Mouse (Mus musculus) MEL (cell line): ENCODE measurements around the gene Wdr78. TPM values are rescaled to one million over a fixed set of nuclear protein-coding genes. Genes with fewer than 3 reads are reported as not detected.

Experiments
- DNase-seq: peaks from one replicate; pipeline ENCODE4 v3.0.0; 2011; ENCODE audit warnings: low read depth, low spot score
- H3K27ac ChIP-seq: 2 replicates; pipeline ENCODE4 v1.5.1; 2012; ENCODE audit warnings: low read depth, mild to moderate bottlenecking, control low read depth, low read length, moderate library complexity; ENCODE audit not compliant: control insufficient read depth
- H3K27me3 ChIP-seq, 2 experiments: fragments of 150-350 bp in 1 of 2; sonication (generic) in 1 of 2; 2 replicates each; pipeline ENCODE4 v1.6.1; 2012; ENCODE audit warnings: low read length in 2 of 2, mild to moderate bottlenecking in 2 of 2, improper control_type of control experiment in 1 of 2, moderate library complexity in 1 of 2; ENCODE audit not compliant: insufficient read depth in 2 of 2, control insufficient read depth in 1 of 2
- H3K36me3 ChIP-seq, 2 experiments: 2 replicates each; pipeline ENCODE4 v1.6.1; 2012 to 2014; ENCODE audit warnings: low read length in 2 of 2, improper control_type of control experiment in 1 of 2, inconsistent platforms in 1 of 2, mild to moderate bottlenecking in 1 of 2; ENCODE audit not compliant: insufficient read depth in 2 of 2, control insufficient read depth in 1 of 2
- H3K4me1 ChIP-seq, 2 experiments: fragments of 150-350 bp in 1 of 2; sonication (generic) in 1 of 2; 2 replicates each; pipeline ENCODE4 v1.6.1; 2012; ENCODE audit warnings: low read length in 2 of 2, improper control_type of control experiment in 1 of 2, mild to moderate bottlenecking in 1 of 2; ENCODE audit not compliant: insufficient read depth in 2 of 2, control insufficient read depth in 1 of 2
- H3K4me3 ChIP-seq, 2 experiments: fragments of 150-350 bp in 1 of 2; sonication (generic) in 1 of 2; 2 replicates each; pipeline ENCODE4 v1.5.1; 2012; ENCODE audit warnings: low read depth in 2 of 2, low read length in 2 of 2, mild to moderate bottlenecking in 2 of 2, moderate library complexity in 2 of 2, control low read depth in 1 of 2, improper control_type of control experiment in 1 of 2; ENCODE audit not compliant: control insufficient read depth in 1 of 2, insufficient read depth in 1 of 2
- H3K79me2 ChIP-seq: 2 replicates; pipeline ENCODE4 v1.6.1; 2012; ENCODE audit warnings: mild to moderate bottlenecking, low read length, moderate library complexity; ENCODE audit not compliant: control insufficient read depth, poor library complexity, insufficient read depth
- H3K9ac ChIP-seq: 2 replicates; pipeline ENCODE4 v1.6.1; 2012; ENCODE audit warnings: low read depth, mild to moderate bottlenecking, control low read depth, low read length, moderate library complexity; ENCODE audit not compliant: control insufficient read depth, poor library complexity, severe bottlenecking
- H3K9me3 ChIP-seq: fragments of 150-350 bp; sonication (generic); replicated peaks from 2 replicates; pipeline ENCODE4 v1.6.1; 2012; ENCODE audit warnings: mild to moderate bottlenecking, low read length, improper control_type of control experiment, moderate library complexity; ENCODE audit not compliant: insufficient read depth
- BHLHE40 ChIP-seq: IDR thresholded peaks from 2 replicates; pipeline ENCODE4 v1.6.1; 2012; ENCODE audit warnings: low read depth, mild to moderate bottlenecking, inconsistent platforms, low read length, improper control_type of control experiment, borderline replicate concordance
- CTCF ChIP-seq, 3 experiments: IDR thresholded peaks in 2 of 3; conservative IDR thresholded peaks in 1 of 3; 2 replicates each; pipeline ENCODE4 v1.5.1; 2011 to 2012; ENCODE audit warnings: low read length in 3 of 3, low read depth in 2 of 3, mild to moderate bottlenecking in 2 of 3, improper control_type of control experiment in 1 of 3, inconsistent platforms in 1 of 3, mixed read lengths in 1 of 3, moderate library complexity in 1 of 3; ENCODE audit not compliant: control insufficient read depth in 1 of 3, insufficient read depth in 1 of 3, poor library complexity in 1 of 3, severe bottlenecking in 1 of 3
- JUND ChIP-seq: IDR thresholded peaks from 2 replicates; pipeline ENCODE4 v1.6.1; 2011; ENCODE audit warnings: low read depth, mild to moderate bottlenecking, improper control_type of control experiment, low read length
- KAT2A ChIP-seq: conservative IDR thresholded peaks from 2 replicates; pipeline ENCODE4 v1.6.1; 2012; ENCODE audit warnings: low read depth, low read length, improper control_type of control experiment, inconsistent platforms
- MEF2A ChIP-seq: IDR thresholded peaks from 2 replicates; pipeline ENCODE4 v1.6.1; 2014; ENCODE audit warnings: low read depth, mild to moderate bottlenecking, inconsistent platforms, low read length, improper control_type of control experiment; ENCODE audit not compliant: poor library complexity, insufficient replicate concordance, severe bottlenecking; ENCODE audit errors: extremely low read depth
- RAD21 ChIP-seq: IDR thresholded peaks from 2 replicates; pipeline ENCODE4 v1.6.1; 2011; ENCODE audit warnings: mild to moderate bottlenecking, low read depth, low read length, improper control_type of control experiment
- SIN3A ChIP-seq: IDR thresholded peaks from 2 replicates; pipeline ENCODE4 v1.6.1; 2012; ENCODE audit warnings: low read length, improper control_type of control experiment, inconsistent platforms
- TAL1 ChIP-seq: IDR thresholded peaks from 2 replicates; pipeline ENCODE4 v1.6.1; 2012; ENCODE audit warnings: mild to moderate bottlenecking, inconsistent platforms, low read length, moderate library complexity, mixed read lengths
- TBP ChIP-seq: IDR thresholded peaks from 2 replicates; pipeline ENCODE4 v1.8.0; 2011; ENCODE audit warnings: low read depth, low read length, improper control_type of control experiment
- USF2 ChIP-seq, 2 experiments: IDR thresholded peaks; 2 replicates each; pipeline ENCODE4 v1.6.1; 2011 to 2012; ENCODE audit warnings: improper control_type of control experiment in 2 of 2, low read length in 2 of 2, borderline replicate concordance in 1 of 2, inconsistent platforms in 1 of 2, low read depth in 1 of 2, mild to moderate bottlenecking in 1 of 2; ENCODE audit not compliant: insufficient read depth in 1 of 2
- ZC3H11A ChIP-seq: IDR thresholded peaks from 2 replicates; pipeline ENCODE4 v1.6.1; 2012; ENCODE audit warnings: low read depth, mild to moderate bottlenecking, inconsistent platforms, low read length, improper control_type of control experiment
- polyA plus RNA-seq, 2 experiments: library from polyadenylated mRNA; stranded (reverse) in 1 of 2; unstranded in 1 of 2; fragments of >175 nt in 1 of 2; fragments of >200 nt in 1 of 2; gene quantifications; 2 replicates each; pipeline versions ENCODE4 v1.2.1 to v1.2.4; 2012; ENCODE audit warnings: low replicate concordance in 2 of 2, low read depth in 1 of 2; ENCODE audit not compliant: insufficient read length in 2 of 2, insufficient read depth in 1 of 2, missing spikeins in 1 of 2
- total RNA-seq: library from RNA; depleted of rRNA; stranded (reverse); fragments of 300-350 nt; gene quantifications from 2 replicates; pipeline ENCODE4 v1.2.3, GENCODE M21; 2012

Gene Wdr78
- total and polyA plus RNA-seq, 3 experiments: 0.77 to 1.2 TPM; not detected in 1

GRCm38 (mm10) chr4:103085237-103085636 is 29.1 kb downstream of the Wdr78 start:
- Histone ChIP-seq H3K4me1 (no peaks in the 10 kb centered on the region), H3K4me3 (no peak overlapping the region), H3K27me3 (no peaks in the 10 kb centered on the region), H3K9ac (no peak overlapping the region), H3K9me3 (no peaks in the 10 kb centered on the region), H3K79me2 (no peaks in the 10 kb centered on the region), H3K27ac (no peak overlapping the region), H3K36me3 (no peaks in the 10 kb centered on the region)
- TF ChIP-seq CTCF (IDR thresholded peaks at IDR 0.05 in 2 of 3, conservative IDR thresholded peaks at IDR 0.05 in 1 of 3; ENCODE audit: control insufficient read depth in 1 of 3, insufficient read depth in 1 of 3, low read depth in 2 of 3, low read length in 3 of 3, poor library complexity in 1 of 3, severe bottlenecking in 1 of 3) (peak; percentile 25 to 29 (median 29); a peak in 4 of 6 replicates), ZC3H11A (no peak), RAD21 (peak; percentile 18; the same call in 1 of the 2 replicates)
- peak; percentile 14 for DNase-seq

- Histone ChIP-seq H3K9me3 (no peaks in the 10 kb centered on the region), H3K4me3 (no peak overlapping the region), H3K27ac (no peak overlapping the region), H3K36me3 (no peaks in the 10 kb centered on the region), H3K27me3 (no peaks in the 10 kb centered on the region)
- no peak for DNase-seq
- TF ChIP-seq TAL1 (no peak), BHLHE40 (no peak), SIN3A (no peak), USF2 (IDR thresholded peaks at IDR 0.05; ENCODE audit: borderline replicate concordance in 1 of 2, insufficient read depth in 1 of 2, low read depth in 1 of 2, low read length in 2 of 2) (no peak), TBP (no peak), KAT2A (no peak)
- TF ChIP-seq, all 39 proteins: peak for 0
- Histone ChIP-seq H3K79me2 (no peaks in the 10 kb centered on the region), H3K4me1 (no peaks in the 10 kb centered on the region), H3K9ac (no peak overlapping the region)
These were observed 43.7 kb downstream of the Wdr78 start for GRCm38 (mm10) chr4:103070631-103071030.

- H3K4me3 ChIP-seq: no peak overlapping the region
- H3K9ac ChIP-seq: no peak overlapping the region
- no peak for DNase-seq
- TF ChIP-seq JUND (no peak), MEF2A (no peak)
- no peaks in the 10 kb centered on the region for H3K79me2 ChIP-seq
- no peaks in the 10 kb centered on the region for H3K27me3 ChIP-seq
- no peaks in the 10 kb centered on the region for H3K9me3 ChIP-seq
- H3K36me3 ChIP-seq: peaks cover 0 to 2% of the 10 kb centered on the region in 2 experiments; a peak in 1 of 4 replicates
- no peak overlapping the region for H3K27ac ChIP-seq
- peaks cover 0 to 4% of the 10 kb centered on the region in 2 experiments; a peak in 2 of 4 replicates for H3K4me1 ChIP-seq
These were observed 46.3 kb downstream of the Wdr78 start for GRCm38 (mm10) chr4:103067906-103068655.
